Mouse (Mus musculus): ENCODE results near the gene Imp3. TPM values are rescaled to one million over a fixed set of nuclear protein-coding genes. Genes with fewer than 3 reads are reported as not detected.

Gene Imp3
- total RNA-seq, 4 experiments from 2014 or later, result 58.6 to 70.1 (median 65.8) TPM

DNA sequence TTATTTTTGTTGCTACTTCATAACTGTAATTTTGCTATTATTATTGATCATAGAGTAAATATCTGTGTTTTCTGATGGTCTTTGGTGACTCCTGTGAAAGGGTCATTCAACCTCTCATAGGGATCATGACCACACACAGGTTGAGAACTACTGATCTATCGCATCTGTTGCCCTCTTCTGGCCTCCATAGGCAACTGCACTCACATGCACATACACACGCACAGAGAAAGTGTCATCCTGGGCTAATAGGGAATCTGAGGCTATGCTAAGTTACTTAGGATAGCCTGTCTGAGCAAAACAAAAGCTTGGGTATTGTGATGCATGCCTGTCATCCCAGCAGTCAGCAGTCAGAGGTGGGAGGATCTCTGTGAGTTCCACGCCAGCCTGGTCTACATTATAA is 24.3 kb downstream of the Imp3 start:
- no peak for DNase-seq (ENCODE audit: low spot score)

DNA sequence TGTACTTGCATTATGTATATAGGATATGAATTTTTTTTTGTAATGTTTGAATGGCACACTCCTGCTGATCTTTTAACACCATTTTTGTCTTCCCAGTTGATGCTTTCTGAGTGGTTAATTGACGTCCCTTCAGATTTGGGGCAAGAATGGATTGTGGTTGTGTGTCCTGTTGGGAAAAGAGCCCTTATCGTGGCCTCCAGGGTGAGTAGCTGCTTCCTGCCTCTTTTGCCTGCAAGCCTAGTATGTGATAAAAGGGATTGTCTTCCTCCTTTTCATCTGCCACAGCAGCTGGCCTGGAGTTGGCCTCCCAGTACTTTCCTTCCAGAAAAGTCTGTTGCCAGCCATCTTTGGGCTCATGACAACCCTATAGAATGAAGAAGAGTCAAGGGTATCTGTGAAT is 32.9 kb downstream of the Imp3 start:
- no peak for DNase-seq (ENCODE audit: low spot score)

DNA sequence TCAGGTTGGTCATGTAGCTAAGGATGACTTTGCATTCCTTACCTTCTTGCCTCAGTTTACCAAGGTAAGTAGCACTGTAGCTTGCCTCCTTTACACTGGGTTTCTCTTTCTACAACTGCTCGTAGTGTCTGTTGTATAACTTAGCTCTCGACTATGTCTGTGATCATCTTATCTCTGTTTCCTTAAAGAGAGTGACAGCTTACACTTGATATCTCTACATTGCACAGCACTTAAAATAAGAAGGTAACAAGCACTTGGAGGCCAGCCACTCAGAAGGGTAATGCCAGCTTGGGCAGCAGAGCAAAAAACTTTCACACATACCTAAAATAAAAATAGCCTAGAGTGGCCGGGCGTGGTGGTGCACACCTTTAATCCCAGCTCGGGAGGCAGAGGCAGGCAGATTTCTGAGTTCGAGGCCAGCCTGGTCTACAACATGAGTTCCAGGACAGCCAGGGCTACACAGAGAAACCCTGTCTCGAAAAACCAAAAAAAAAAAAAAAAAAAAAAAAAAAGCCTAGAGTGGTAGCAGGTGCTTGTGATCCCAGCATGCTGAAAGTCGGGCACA is 36.8 kb downstream of the Imp3 start:
- DNase-seq (ENCODE audit: low spot score), result no peak

DNA sequence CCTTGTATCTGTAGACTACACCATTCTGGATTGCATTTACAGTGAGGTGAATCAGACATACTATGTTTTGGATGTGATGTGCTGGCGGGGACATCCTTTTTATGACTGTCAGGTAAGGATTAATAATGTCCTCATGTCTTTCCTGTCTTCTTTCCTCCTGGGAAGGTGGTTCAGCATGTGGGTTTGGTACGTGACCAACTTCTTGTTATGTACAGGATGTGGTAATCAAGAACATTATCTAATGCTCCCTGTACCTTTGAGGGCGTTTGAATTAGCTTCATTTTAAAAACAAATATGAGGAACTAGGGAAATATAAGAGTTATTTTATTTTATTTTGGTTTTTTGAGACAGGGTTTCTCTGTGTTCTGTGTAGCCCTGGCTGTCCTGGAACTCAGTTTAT is 37.9 kb downstream of the Imp3 start:
- no peak for DNase-seq (ENCODE audit: low spot score)

DNA sequence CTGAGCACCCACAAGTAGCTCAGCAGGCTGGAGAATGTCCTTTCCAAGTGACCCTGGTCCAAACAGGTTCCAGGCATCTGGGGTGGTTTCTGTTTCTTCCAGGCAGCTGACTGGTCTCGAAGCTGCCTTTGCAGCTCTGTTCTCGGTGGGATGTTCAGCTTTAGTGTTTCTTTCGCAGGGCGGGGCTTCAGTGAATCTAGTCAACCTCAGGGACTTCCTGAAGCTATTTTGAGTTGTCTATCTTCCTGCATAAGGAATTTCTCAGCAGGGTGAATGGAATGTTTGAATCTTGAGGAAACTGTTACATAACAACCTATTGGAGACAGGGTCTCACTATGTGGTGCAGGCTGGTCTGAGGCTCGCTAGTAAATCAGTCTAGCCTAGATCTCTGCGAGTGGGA is 42.9 kb downstream of the Imp3 start:
- no peak for DNase-seq (ENCODE audit: low spot score)

DNA sequence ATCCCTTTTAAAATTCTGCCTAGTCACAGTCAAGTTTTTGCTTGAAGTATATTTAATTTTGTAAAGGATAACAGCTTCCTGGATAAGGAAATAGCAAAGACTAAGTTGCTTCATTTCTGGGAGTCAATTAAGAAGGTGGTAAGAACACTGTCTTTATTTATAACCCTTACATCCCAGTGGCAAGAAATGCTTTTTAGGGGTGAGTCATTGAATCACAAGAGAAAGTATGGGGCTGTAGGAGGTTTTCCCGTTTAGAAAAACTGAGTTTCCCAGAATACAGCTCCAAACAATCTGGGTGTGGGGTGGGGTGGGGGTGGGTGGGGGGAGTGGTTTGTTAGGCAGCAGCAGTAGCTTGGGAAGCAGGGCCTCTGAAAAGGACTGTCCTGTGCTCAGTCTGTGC is 44.2 kb downstream of the Imp3 start:
- no peak for DNase-seq (ENCODE audit: low spot score)

Other genes with a start within 250 kb of the Imp3 start
- 1 to 10 TPM; 1.0 to 1.7 (median 1.2) TPM for gene Lingo1, start 141.0 kb upstream of the Imp3 start, total RNA-seq (2022)
- gene Odf3l1, start 72.8 kb upstream of the Imp3 start, total RNA-seq (2022), result not detected
- 10 to 100 TPM in 3 of 4 experiments, 1 to 10 TPM in 1; 9.4 to 14.7 (median 10.7) TPM for gene Cspg4, start 72.4 kb upstream of the Imp3 start, total RNA-seq (2022)
- gene Snx33, start 9.1 kb upstream of the Imp3 start, total RNA-seq (2022), result 10 to 100 TPM in 1 of 4 experiments, 1 to 10 TPM in 3; 7.3 to 10.3 (median 8.4) TPM
- gene Snupn, start 13.4 kb downstream of the Imp3 start, total RNA-seq (2022), result 10 to 100 TPM in 2 of 4 experiments, 1 to 10 TPM in 2; 9.1 to 11.4 (median 10.3) TPM
- gene Ptpn9, start 57.4 kb downstream of the Imp3 start, total RNA-seq (2022), result 10 to 100 TPM in 1 of 4 experiments, 1 to 10 TPM in 3; 6.3 to 10.2 (median 8.9) TPM
- 10 to 100 TPM; 28.4 to 40.4 (median 30.9) TPM for gene Sin3a, start 134.6 kb downstream of the Imp3 start, total RNA-seq (2022)
- 10 to 100 TPM; 45.6 to 56.1 (median 48.9) TPM for gene Man2c1, start 193.2 kb downstream of the Imp3 start, total RNA-seq (2022)
- 1 to 10 TPM; 5.4 to 7.1 (median 6.1) TPM for gene Neil1, start 210.8 kb downstream of the Imp3 start, total RNA-seq (2022)
- 10 to 100 TPM; 22.5 to 32.7 (median 29.0) TPM for gene Commd4, start 220.9 kb downstream of the Imp3 start, total RNA-seq (2022)